Mouse (Mus musculus) cerebellum, postnatal 14 days (tissue): ENCODE data around the gene Tnfsfm13.

Experiments used
- DNase-seq, 2 experiments: peaks; one replicate each; pipeline ENCODE4 v3.0.0; 2021; ENCODE audit warnings: mixed read lengths in 2 of 2

The Tnfsfm13 gene

DNA sequence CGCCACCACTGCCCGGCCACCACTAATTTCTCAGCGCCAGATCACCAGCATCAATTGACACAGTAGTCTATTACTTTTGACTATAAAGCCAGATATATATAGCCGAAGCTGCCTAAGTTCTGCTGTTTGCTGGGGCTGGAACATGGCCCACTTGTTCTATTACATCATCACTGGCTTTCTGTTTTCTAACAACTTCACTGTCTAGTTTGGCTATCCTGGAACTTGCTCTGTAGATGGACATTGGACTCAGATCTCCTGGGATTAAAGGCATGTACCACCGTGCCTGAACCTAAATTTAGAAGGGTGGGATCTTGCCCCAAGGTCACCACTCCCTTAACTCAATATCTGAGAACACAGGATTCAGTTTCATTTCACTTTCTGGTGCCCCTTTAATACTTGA lies 50.0 kb downstream of the Tnfsfm13 start:
- no peak for DNase-seq

- DNase-seq, result no peak
Measured at GRCm38 (mm10) chr11:69635471-69635870, 60.4 kb downstream of the Tnfsfm13 start.

DNA sequence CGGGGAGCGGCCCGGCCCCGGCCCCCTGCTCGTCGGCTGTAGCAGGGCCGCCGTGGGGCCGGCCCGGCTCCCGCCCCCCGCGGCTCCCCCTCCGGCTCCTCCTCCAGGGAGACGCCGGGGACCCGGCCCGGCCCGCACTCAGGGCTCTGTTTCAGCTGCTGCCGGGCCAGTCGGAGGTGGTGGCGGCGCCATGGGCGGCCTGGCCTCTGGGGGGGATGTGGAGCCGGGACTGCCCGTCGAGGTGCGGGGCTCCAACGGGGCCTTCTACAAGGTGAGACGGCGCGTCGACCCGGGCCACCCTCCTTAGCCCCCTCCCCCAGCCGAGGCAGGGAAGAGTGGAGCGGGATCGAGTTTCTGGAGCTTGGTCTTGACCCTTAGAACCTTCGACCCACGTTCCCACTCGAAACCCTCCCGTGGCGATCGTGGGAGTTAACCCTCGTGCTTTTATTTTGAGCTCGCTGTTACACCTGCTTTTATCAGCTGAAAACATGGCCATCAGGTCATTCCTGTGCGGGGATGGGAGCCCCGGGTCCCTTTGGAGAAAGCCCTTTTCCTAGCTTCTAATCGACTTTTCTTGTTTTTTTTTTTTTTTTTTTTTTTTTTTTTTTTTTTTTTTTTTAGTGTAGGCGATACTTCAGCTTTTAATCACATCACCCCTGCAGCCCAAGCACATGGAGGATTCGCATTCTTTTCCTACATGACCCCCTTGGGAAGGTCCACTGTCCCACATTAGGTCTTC lies 62.6 kb downstream of the Tnfsfm13 start:
- no peak for DNase-seq
